Mouse (Mus musculus) testis, adult 2 months (tissue): ENCODE measurements around the gene Srgap1.

Experiments used
- CTCF ChIP-seq: fragments of 200-500 bp; IDR thresholded peaks from 2 replicates; pipeline ENCODE4 v1.5.1; 2012; ENCODE audit warnings: low read depth, mild to moderate bottlenecking, inconsistent platforms, low read length, moderate library complexity; ENCODE audit not compliant: control insufficient read depth, insufficient read depth, insufficient replicate concordance
- POLR2A ChIP-seq: fragments of 200-500 bp; IDR thresholded peaks from 2 replicates; pipeline ENCODE4 v1.6.1; 2012; ENCODE audit warnings: low read depth, mild to moderate bottlenecking, inconsistent platforms, low read length, moderate library complexity; ENCODE audit not compliant: control insufficient read depth

DNA sequence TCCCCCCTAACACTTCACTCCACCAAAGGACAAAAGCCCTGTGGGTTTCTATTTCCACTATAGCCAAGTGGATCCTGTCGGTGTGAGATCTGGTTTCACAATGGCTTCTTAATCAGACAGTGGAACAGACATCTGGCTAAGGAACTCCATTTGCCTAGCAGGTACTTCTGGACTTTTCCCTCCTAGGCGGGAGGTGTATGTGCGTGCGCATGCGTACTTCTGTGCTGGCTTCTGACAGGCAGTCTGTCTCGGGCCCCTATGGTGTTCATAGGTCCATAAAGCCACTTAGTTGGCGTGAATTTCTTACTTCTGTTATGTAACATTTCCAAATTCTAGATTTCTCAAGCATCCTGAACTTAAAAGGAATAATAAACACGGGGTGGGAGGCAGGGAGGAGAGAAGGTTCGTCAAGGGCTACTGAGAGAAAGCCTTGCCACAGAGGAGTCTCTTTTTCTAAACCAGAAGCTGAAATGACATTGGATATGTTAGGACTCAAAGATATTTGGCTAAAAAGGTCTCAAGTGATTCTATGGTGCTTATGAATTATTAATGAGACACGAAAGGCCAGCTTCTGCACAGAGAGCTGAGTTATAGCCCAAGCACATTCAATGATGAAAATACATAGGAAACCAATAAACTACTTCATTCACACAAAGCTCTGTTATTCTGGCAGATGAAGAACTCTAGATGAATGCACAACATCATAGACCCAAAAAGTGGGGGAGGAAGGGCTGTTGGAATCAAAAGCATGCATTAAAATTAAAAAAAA, 187.1 kb downstream of the Srgap1 start:
- no peak for TF ChIP-seq CTCF
- no peak for TF ChIP-seq POLR2A
